Mouse (Mus musculus) bone marrow, adult 2 months (tissue): Measurements from ENCODE around the gene Cpne1.

Experiments
- CTCF ChIP-seq: fragments of 200-500 bp; IDR thresholded peaks from 2 replicates; pipeline ENCODE4 v1.5.1; 2011; ENCODE audit warnings: low read length, control low read depth; ENCODE audit not compliant: control insufficient read depth, insufficient read depth
- POLR2A ChIP-seq: fragments of 200-500 bp; IDR thresholded peaks from 2 replicates; pipeline ENCODE4 v1.6.1; 2011; ENCODE audit warnings: low read depth, mild to moderate bottlenecking, control low read depth, low read length, borderline replicate concordance; ENCODE audit not compliant: control insufficient read depth

DNA sequence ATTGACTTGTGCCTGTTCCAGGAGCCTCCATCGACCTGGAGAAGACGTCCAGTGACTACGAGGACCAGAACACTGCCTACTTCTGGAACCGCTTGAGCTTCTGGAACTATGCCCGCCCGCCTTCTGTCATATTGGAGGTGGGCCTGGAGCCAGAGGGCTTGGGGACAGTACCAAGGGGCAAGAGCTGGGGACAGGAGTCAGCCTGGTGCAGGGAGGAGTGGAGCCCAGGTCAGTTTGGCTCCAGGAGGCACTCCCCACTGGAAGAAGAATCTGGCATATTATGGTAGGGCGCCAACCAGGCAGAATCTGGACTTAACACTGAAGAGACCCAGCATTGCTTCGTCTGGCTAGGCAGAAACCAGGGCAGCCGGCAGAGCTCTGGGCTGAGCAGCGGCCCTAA, 43.8 kb downstream of the Cpne1 start:
- TF ChIP-seq CTCF (no peak), POLR2A (no peak)
